Mouse (Mus musculus): ENCODE measurements around the gene Zfp622.
"Not testable (repeated sequence)": the region's sequence is repeated elsewhere in the genome, so short reads cannot be mapped to it uniquely, and the experiment has no call there.

Zfp622 gene

GRCm38 (mm10) chr15:25971596-25971995, 12.6 kb upstream of the Zfp622 start:
- no peak for DNase-seq (ENCODE audit: low read depth)

GRCm38 (mm10) chr15:25972758-25973157, 11.4 kb upstream of the Zfp622 start:
- peak; percentile 58 for DNase-seq (ENCODE audit: low read depth)

GRCm38 (mm10) chr15:25974352-25974751, 9.8 kb upstream of the Zfp622 start:
- no peak for DNase-seq (ENCODE audit: low read depth)

- no peak for DNase-seq (ENCODE audit: low read depth)
Measured at GRCm38 (mm10) chr15:25975810-25976209, 8.4 kb upstream of the Zfp622 start.

- DNase-seq (ENCODE audit: low read depth) = not testable (repeated sequence)
Measured at GRCm38 (mm10) chr15:25983614-25984013, 552 bp upstream of the Zfp622 start.

- peak; percentile 17 for DNase-seq (ENCODE audit: low read depth)
Measured at GRCm38 (mm10) chr15:25984734-25985492, 747 bp downstream of the Zfp622 start.

GRCm38 (mm10) chr15:25992992-25993727, 9.0 kb downstream of the Zfp622 start:
- DNase-seq (ENCODE audit: low read depth) = peak; percentile 75

- DNase-seq (ENCODE audit: low read depth) = peak; percentile 68
Measured at GRCm38 (mm10) chr15:25995521-25995920, 11.4 kb downstream of the Zfp622 start.

- not testable (repeated sequence) for DNase-seq (ENCODE audit: low read depth)
Measured at GRCm38 (mm10) chr15:25999545-25999944, 15.4 kb downstream of the Zfp622 start.

- DNase-seq (ENCODE audit: low read depth) = no peak
Measured at GRCm38 (mm10) chr15:26008621-26009020, 24.5 kb downstream of the Zfp622 start.

GRCm38 (mm10) chr15:26012891-26013290, 28.7 kb downstream of the Zfp622 start:
- DNase-seq (ENCODE audit: low read depth) = no peak

GRCm38 (mm10) chr15:26015979-26016665, 32.0 kb downstream of the Zfp622 start:
- DNase-seq (ENCODE audit: low read depth) = no peak

- no peak for DNase-seq (ENCODE audit: low read depth)
Measured at GRCm38 (mm10) chr15:26021721-26022120, 37.6 kb downstream of the Zfp622 start.

- no peak for DNase-seq (ENCODE audit: low read depth)
Measured at GRCm38 (mm10) chr15:26022636-26023035, 38.5 kb downstream of the Zfp622 start.

GRCm38 (mm10) chr15:26031692-26032091, 47.5 kb downstream of the Zfp622 start:
- no peak for DNase-seq (ENCODE audit: low read depth)

- no peak for DNase-seq (ENCODE audit: low read depth)
Measured at GRCm38 (mm10) chr15:26040567-26040966, 56.4 kb downstream of the Zfp622 start.

GRCm38 (mm10) chr15:26041196-26041947, 57.2 kb downstream of the Zfp622 start:
- DNase-seq (ENCODE audit: low read depth) = peak; percentile 3
